Mouse (Mus musculus) megakaryocyte-erythroid progenitor cell, adult 5-6 weeks (primary cell): Measurements from ENCODE around the gene Cep152. TPM values are rescaled to one million over a fixed set of nuclear protein-coding genes. Genes with fewer than 3 reads are reported as not detected.

Source experiments
- total RNA-seq, 2 experiments: library from RNA; stranded (forward) in 1 of 2; stranded (reverse) in 1 of 2; fragments of 200-1000, 215-1000 nt in 1 of 2; fragments of >200 nt in 1 of 2; fragmentation: Nextera tagmentation in 1 of 2; gene quantifications; 2 replicates each; pipeline ENCODE4 v1.2.3; 2014 to 2017

Cep152 gene
- total RNA-seq, 2 experiments from 2014 or later: 14.4 to 21.0 TPM

Other genes with a start within 250 kb of the Cep152 start
- gene Gm9913, start 120.0 kb downstream of the Cep152 start, total RNA-seq (2014; fragmentation: Nextera tagmentation): not detected in 2 replicates
- not detected in 2 replicates for gene Gm9913, start 120.0 kb downstream of the Cep152 start, total RNA-seq (2017)
- not detected in 2 replicates for gene Fbn1, start 117.1 kb downstream of the Cep152 start, total RNA-seq (2014; fragmentation: Nextera tagmentation)
- gene Fbn1, start 117.1 kb downstream of the Cep152 start, total RNA-seq (2017): not detected in 2 replicates
- 56.0 and 59.1 TPM in 2 replicates for gene Eid1, start 48.0 kb upstream of the Cep152 start, total RNA-seq (2014; fragmentation: Nextera tagmentation)
- gene Eid1, start 48.0 kb upstream of the Cep152 start, total RNA-seq (2017): 131 and 165 TPM in 2 replicates
- gene Shc4, start 99.0 kb upstream of the Cep152 start, total RNA-seq (2014; fragmentation: Nextera tagmentation): 0.98 and 3.3 TPM in 2 replicates
- gene Shc4, start 99.0 kb upstream of the Cep152 start, total RNA-seq (2017): 1.0 and 1.2 TPM in 2 replicates
- gene Secisbp2l, start 157.8 kb upstream of the Cep152 start, total RNA-seq (2014; fragmentation: Nextera tagmentation): 10.5 and 18.0 TPM in 2 replicates
- 11.5 and 13.8 TPM in 2 replicates for gene Secisbp2l, start 157.8 kb upstream of the Cep152 start, total RNA-seq (2017)
- 3.3 and 12.4 TPM in 2 replicates for gene Galk2, start 234.0 kb upstream of the Cep152 start, total RNA-seq (2014; fragmentation: Nextera tagmentation)
- 9.4 and 10.3 TPM in 2 replicates for gene Galk2, start 234.0 kb upstream of the Cep152 start, total RNA-seq (2017)
- 82.2 and 102 TPM in 2 replicates for gene Cops2, start 234.0 kb upstream of the Cep152 start, total RNA-seq (2014; fragmentation: Nextera tagmentation)
- 156 and 313 TPM in 2 replicates for gene Cops2, start 234.0 kb upstream of the Cep152 start, total RNA-seq (2017)